Mouse (Mus musculus): ENCODE data around the gene Dapk1.

Gene Dapk1

DNA sequence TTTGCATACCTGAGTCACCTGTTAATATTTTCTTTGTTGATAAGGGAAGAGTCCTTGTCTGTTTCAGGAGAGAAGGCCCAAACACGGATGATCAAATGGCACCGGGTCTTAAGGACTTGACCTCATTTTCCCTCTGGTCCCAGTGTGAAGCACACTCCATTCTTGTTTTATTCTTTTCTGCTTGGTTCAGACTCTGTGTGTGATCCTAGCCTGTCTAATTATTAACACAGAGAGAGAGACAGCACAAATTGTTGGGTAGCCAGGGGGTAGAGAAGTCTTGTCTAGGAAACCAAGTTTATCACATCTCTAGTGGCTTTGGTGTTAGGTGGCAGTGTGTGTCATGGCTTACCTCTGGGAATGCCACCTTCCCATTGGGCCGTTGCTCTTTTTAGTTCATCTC is 62.3 kb downstream of the Dapk1 start:
- no peak for DNase-seq (ENCODE audit: low read depth, low spot score)

DNA sequence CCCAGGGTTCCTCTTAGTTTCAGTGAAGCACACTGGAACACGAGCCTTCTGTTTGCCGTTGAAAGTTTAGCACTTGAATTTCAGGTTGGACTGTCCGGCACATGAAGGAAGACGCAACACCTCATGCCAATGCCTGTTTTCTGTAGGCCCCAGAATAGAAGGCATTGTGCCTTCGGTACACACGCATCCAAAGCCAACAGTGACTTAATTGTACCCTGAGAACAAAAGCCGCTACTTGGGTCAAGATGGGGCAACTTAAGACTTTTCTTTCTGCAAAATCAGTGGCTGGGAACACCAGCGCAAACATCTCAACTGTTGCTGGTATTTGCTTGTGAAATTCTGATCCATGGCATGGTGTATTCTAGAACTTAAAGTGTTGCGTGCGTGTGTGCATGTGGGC is 63.1 kb downstream of the Dapk1 start:
- DNase-seq (ENCODE audit: low read depth, low spot score): no peak

DNA sequence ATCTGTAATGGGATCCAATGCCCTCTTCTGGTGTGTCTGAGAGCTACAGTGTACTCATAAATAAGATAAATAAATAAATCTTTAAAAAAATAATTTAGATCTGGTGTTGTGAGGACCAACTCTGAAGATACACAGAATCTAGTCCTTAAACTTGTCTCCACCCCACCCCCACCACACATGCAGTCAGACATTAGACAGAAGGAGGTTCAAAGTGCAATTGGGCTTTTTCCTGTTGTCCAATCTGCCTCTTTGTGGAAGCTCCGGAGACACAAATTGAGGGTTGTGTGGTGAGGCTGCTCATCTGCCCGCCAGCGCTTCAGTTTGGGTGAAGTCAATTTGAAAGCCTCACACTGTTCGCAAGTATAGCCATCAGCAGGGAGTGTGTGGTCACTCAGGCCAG is 63.7 kb downstream of the Dapk1 start:
- no peak for DNase-seq (ENCODE audit: low read depth, low spot score)

DNA sequence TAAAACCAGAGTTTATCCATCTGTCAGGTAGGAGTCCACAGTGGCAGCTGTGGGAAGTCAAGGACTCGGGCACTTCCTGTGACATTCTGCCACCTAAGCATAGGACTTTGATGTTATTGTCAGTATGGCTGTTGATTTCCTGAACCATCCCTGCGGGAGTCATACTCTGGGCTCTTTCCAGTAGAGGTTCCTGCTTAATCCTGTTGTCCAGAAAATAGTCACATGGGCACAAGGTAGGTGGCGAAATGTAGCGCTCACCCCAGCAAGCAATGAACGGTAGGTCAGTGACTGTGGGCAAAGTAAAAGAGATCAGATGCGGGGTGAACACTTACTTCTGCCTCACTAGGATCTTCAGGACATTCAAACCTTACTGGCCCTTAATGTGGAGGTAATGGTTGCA is 66.3 kb downstream of the Dapk1 start:
- DNase-seq (ENCODE audit: low read depth, low spot score): no peak

DNA sequence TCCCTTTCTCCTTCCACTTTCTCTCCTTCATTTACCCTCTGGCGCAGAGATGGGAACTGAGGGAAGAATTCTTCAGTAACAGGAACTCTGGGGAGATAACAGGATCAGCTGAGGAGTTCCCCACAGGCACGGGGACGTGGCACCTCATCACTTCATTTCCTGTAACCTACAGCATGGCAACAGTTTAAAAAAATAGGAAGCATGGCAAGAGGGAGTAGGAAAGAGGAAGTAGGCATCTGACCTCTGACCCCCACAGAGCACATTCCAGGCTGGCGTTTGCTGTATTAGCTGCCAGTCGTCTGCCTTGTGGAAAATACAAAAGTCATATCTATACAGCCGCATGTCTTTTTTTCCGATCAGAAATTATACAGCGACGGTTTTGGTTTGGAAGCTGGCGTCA is 68.9 kb downstream of the Dapk1 start:
- no peak for DNase-seq (ENCODE audit: low read depth, low spot score)

DNA sequence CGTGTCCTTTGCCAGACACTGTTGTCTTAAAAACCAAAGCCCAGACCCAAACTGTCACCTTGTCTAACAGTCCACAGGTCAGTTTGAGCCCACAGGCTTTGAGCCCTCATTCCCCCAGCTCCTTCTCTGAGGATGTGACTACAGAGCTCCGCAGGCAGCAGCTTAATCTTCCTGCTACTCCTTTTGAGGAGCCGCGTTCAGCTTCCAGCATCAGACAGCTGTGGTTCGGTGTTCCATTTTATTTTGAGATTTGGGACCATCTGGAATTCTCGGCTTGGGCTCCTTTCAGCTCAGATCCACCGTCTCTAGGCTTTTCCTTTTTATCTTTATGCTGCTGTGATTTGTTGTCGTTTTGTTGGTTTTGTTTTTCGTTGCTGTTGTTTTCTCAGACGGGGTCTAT is 69.5 kb downstream of the Dapk1 start:
- DNase-seq (ENCODE audit: low read depth, low spot score): no peak

DNA sequence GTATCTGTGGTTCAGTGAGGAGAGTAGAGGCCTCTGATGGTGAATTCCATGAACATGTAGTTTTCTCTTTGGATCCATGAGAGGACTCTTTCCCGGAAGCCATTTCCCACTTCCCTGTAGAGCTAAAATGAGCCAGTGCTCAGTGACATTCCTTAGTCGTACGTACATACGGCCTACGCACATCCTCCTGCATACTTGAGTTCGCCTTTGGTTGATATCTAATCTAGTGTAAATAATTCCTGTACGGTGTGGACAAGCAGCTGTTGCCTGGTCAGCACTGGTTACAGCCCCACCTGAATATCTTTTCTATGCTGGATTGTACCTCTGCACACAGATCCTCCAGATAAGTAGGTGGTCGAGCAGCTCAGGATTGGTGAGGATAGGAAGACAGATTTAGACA is 70.5 kb downstream of the Dapk1 start:
- DNase-seq (ENCODE audit: low read depth, low spot score): no peak

DNA sequence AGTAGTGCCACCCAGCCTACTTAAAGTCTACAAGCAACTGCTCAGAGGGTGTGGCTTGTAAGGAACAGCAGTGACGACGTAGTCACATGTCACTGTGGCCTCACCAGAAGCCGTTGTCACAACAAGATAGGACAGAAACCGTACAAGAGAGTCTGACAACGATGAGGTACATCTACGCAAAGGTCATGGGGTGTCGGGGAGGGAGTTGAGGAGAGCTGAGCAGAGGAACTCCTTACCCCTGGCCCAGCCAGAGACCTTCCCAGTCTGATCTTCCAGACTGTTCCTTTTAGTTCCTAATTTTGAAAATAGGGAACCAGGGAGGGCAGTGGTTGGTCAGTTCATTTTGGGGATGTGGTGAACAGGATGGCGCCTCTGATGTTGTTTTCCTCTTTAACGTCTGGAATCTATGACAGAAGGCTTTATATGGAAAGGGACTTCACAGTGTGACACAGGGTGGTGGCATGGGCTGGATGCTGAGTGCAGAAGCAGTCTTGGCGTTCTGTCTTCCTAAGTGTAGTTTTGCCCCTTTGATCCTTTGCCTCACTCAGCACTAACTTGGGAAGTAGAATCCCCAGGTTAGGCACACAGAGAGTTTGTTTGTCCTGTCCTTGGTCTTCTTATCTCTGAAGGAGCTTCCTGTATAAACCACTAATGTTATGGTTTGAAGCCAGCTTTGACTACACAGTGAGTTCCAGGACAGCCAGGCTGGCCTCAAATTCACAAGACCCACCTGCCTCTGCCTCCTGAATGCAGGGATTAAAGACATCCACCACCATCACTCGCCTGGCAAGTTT is 71.3 kb downstream of the Dapk1 start:
- no peak for DNase-seq (ENCODE audit: low read depth, low spot score)

DNA sequence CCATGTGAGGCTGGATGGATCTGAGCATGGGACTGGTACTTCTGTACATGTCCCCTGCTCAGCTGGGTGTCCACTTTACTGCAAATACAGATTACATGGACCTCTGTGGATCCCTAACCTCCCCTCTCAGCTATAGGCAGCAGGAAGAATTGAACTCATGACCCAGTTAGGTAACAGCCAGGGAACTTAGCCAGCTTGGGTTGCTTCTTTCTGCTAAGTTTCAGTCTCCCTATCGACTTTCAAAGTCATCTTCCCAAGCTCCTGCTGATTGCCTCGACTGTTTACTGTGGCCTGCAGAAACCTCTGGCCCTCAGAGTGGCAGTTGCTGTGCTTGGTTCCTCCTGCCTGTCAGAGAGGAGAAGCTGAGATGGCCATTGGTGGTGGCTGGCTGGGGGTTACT is 72.6 kb downstream of the Dapk1 start:
- no peak for DNase-seq (ENCODE audit: low read depth, low spot score)

DNA sequence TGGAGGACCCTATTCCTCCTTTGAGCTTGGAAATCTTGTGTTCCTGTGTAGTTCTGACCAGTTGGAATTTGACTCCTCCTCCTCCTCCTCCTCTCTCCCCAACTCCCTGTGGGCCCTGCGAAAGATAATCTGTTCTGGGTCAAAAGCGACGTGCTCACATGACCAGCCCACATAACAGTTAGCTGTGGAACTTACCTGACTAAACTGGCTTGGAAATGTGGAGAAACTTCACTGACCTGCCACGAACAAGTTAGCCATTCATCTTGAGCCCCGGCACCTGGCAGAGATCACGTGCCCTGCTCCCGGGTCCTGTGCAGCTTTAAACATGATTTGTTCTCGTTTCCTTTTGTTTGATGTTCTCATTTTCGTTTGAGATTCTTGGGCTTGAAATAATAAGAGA is 73.2 kb downstream of the Dapk1 start:
- no peak for DNase-seq (ENCODE audit: low read depth, low spot score)

DNA sequence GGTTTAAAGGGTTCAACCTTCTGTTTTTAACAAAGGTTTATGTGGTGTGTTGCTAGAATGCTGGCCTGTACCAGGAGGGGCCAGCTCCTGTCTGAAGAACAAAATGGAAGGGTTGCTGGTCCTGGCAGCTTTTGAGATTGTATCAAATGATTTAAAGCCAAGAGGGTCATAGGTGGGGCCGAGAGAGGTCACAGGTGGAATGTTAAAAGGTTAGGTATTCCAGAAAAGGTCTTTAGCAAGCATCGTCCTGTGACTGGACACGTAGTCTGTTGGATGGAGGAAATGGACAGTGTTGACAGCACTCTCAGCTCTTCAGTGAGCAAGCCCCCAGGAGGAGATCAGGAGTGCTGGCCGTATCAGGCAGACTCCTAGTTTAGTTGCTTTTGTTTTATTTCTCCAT is 73.7 kb downstream of the Dapk1 start:
- DNase-seq (ENCODE audit: low read depth, low spot score): no peak

DNA sequence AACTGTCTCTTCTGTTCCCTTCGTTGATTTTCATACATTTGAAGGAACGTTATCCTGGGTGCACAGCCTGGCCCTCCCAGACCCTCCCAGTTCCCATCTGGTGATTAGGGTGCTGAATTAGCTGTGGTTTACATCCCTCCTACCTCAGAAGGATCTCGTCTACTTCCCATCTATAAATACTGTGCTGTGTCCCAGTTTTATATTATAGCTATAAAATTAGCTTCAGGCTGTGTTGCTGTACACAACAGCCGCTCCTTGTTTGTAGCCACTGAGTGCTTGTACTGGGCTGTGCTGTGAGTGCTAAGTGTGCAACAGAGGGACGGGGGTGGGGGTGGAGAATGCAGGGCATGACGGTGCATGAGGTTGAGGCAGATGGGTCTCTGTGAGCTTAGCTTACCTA is 77.2 kb downstream of the Dapk1 start:
- no peak for DNase-seq (ENCODE audit: low read depth, low spot score)

DNA sequence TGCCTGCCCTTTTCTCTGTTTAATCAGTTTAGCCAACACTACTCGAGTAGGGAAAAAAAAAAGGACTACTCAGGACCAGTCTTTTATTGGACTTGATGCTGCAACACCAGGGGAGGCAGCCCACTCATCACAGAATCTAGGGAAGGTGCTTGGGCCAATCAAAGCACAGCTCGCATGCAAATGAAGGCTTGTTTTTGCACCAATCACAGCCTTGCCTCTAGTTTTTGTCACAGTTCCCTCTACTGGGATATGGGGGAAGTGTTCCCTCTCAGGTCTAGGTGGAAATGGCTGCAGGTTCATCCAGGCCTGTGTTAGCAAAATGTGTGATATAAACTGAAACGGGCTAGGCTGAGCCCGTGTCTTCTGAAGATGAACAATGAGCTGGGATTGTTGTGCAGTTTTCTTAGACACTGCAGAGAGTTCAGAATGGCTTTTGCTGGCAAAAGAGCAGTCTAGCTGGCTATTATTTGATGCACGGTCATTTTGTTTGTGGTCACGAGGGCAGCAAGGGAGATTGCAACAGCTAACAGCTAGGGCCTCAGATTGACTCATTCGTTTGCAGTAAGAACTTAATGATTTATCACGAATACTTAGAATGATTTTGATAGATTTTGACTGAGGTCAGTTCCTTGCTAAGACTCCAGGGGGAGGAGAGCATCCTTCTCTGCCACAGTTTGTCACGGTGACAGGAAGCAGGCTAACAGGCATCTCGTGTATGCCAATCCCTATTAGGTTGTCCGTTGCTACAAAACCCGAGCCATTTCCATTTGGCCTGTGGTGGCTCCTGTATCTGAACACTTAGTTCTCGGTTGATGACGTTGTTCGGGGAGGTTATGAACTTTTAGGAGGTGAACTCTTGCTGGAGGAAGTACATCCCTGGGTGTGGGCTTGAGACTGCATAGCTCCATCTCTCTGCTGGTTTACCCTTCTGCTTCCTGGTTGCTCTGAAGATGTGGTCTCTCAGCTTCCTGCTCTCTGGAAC is 81.3 kb downstream of the Dapk1 start:
- DNase-seq (ENCODE audit: low read depth, low spot score): no peak

DNA sequence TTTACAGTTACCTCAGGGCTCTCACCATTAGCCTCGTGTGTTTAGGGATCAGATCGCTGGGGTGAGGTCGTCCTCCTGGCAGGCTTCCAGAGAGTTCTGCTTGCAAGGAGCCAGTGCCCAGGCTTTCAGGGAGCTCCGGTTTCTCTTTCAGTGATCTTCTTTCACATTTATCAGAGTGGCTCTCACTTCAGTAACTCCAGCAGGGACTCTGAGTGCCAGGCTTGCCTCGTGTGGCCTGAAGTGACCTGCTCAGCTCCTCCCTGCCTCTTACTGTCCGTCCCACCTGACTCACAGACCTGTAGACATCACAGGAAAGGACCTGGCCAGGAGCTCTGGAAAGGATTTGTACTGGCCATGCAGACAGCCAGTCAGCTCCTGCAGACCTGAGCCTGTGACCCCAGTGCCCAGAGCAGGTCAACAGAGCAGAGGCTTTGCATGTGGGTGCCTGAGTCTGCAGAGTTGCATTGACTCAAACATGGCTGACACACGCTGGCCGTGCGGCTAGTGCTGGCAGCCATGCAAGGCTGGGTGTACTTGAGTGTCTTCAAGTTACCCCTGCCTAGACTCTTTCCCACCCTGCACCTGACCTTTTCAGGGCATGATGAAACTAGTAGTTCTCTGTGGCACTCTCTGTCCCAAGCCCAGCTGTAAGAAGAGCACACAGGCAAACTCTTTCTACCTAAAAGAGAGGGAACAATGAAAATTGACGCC is 82.5 kb downstream of the Dapk1 start:
- DNase-seq (ENCODE audit: low read depth, low spot score): no peak

DNA sequence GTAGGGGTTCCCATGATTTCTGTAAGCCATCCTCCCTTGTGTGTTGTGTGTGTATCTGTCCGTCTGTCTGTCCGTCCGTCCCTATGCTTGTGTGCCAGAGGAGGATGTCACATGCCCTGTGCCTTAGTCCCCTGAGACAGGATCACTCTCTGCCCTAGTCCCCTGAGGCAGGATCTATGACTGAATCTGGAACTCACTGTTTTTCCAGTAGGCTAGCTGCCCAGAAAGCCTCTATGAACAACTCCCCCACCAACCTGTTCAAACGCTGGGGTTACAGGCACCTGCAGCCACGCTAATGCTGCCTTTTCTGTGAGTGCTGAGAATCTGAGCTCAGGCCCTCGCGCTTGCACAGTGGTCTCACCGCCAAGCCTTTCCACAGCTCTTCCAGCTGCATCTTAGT is 83.1 kb downstream of the Dapk1 start:
- DNase-seq (ENCODE audit: low read depth, low spot score): no peak

DNA sequence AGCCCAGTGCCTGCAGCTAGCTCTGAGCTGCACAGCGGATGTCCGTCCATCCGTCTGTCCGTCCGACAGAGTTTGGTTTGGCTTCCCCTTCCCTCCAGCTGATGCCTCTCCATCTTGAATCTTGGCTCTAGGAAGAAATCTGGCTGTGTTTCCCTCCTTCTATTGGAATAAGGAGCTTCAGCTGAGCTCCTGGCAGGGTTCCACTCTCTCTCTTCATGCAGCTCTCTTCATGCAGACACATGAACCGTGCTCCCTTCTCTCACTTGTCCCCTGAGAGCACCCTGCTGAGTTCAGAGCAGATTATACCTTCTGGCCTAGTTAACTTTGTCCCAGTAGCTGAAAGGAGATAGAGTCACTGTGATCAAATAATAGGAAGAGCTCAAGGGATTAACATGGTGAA is 83.5 kb downstream of the Dapk1 start:
- DNase-seq (ENCODE audit: low read depth, low spot score): no peak

DNA sequence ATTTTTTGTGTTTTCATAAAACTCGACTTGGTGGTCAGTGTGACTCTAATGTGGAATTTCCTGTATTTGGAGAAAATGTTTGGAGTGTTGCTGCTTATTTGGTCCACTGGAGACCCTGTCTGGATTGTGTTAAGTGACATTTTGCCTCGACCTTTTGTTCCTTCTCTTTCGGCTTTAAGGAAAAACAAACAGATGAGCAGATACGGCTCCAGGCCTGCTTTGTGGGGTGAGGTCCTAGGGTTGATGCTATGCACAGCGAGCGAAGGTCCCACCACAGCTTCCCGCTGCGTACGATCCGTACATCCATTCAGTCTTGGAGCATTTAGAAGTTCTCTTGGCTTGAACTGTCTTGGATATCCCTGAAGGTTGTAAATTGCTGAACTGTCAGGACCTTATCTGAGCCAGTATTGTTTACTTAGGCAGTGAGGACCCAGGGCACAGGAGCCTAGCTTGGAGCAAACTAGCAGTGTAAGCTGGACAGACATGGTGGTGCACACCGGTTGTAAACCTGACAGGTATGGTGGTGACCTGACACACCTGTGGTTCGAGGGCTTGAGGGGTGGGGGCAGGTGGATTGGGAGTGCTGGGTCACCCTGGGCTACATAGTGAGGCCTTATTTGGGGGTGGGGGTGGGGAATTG is 84.4 kb downstream of the Dapk1 start:
- no peak for DNase-seq (ENCODE audit: low read depth, low spot score)

DNA sequence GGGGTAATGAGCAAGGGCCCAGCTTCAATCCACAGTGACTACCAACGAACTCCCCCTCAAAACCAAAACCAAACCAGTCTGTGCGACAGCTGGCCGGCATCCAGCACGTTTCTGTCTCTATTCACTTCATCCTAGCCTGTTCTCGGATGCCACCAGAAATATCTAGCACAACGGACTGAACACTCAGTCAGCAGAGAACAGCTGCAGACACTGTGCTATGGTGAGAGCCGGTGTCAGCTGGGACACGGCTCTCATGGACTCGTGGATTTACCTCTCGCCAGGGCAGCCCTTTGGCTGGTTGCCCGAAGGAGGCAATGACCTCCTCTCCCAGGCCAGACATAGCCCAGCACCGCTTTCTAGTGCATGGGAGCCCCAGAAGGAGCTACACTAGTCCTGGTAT is 85.2 kb downstream of the Dapk1 start:
- DNase-seq (ENCODE audit: low read depth, low spot score): no peak

DNA sequence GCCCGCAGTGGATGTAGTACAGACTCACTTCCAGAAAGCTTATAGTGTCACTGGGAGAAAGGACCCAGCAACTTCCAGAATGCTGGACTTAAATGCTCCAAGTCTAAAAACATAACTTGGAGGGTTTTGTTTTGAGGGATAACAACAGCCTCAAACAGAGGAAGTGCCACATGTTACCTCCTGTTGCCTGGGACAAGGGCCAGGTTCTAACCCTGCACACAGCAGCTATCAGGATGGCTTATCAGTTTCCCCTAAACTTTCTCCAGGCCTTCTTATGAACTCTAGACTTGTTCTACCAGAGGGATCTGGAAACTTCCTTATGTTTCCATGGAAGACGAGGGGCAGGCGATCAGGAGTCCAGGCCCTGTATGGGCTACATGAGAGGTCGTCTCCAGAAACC is 85.7 kb downstream of the Dapk1 start:
- no peak for DNase-seq (ENCODE audit: low read depth, low spot score)

DNA sequence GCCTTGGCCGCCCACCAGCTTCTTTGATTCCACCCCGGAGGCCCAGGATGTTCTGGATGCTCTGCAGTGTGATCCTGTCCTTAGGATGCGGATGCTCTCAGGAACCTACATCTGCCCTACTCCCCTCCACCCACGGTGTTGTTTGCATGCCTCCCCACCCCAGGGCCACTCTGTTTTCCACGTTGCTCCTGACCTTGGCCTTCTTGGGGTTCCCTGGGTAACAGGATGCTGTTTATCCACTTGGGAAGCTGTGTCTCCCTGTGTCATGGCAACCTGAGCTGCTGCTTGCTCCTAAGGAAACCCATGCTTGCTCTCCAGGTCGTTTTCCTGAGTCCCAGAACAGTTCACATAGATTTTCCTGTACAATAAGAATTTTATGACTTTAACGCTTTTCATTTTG is 86.1 kb downstream of the Dapk1 start:
- no peak for DNase-seq (ENCODE audit: low read depth, low spot score)

DNA sequence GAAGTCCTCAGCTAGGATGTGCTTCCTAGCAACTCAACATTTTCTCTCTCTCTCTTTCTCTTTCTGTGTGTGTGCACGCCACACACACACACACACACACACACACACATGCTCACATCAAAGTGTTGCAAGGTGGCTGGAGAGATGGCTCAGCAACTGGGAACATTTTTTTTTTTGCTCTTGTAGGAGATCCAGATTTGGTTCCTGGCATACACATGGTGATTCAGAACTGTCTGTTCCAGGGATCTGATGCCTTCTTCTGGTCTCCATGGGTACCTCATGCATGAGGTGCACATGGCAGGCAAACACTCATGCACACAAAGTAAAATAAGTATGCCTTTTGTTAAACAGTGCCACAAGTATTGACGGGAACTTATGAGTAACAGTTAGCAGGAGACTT is 89.2 kb downstream of the Dapk1 start:
- DNase-seq (ENCODE audit: low read depth, low spot score): no peak

DNA sequence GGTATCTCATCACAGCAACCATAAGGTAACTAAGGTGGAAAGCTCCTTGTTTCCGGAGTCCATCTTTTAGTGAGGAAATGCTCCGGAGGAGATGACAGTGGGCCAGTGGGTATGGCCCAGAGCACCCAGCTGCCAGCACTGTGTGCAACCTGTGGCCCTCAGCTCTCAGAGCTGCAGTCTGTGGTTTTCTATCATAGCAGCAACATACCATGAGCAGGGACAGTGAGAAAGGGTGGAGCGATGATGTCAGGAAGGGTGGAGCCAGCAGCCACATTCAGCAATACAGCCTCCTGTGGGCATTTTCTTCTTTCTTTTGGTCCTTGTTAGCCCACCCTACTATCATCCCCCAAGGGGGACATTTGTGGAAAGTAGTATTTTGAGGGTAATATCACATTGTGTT is 90.2 kb downstream of the Dapk1 start:
- DNase-seq (ENCODE audit: low read depth, low spot score): no peak

All from retina, postnatal 7 days (tissue).